Mouse (Mus musculus) MEL (cell line): ENCODE results near the gene Chst8.

Source experiments
- CHD2 ChIP-seq: IDR thresholded peaks from 2 replicates; pipeline ENCODE4 v1.6.1; 2011; ENCODE audit warnings: low read length, improper control_type of control experiment
- CTCF ChIP-seq, 3 experiments: IDR thresholded peaks in 2 of 3; conservative IDR thresholded peaks in 1 of 3; 2 replicates each; pipeline ENCODE4 v1.5.1; 2011 to 2012; ENCODE audit warnings: low read length in 3 of 3, low read depth in 2 of 3, mild to moderate bottlenecking in 2 of 3, improper control_type of control experiment in 1 of 3, inconsistent platforms in 1 of 3, mixed read lengths in 1 of 3, moderate library complexity in 1 of 3; ENCODE audit not compliant: control insufficient read depth in 1 of 3, insufficient read depth in 1 of 3, poor library complexity in 1 of 3, severe bottlenecking in 1 of 3
- GABPA ChIP-seq: IDR thresholded peaks from 2 replicates; pipeline ENCODE4 v1.6.1; 2012; ENCODE audit warnings: low read depth, mild to moderate bottlenecking, inconsistent platforms, low read length, improper control_type of control experiment, moderate library complexity
- POLR2A ChIP-seq, 2 experiments: IDR thresholded peaks; 2 replicates each; pipeline ENCODE4 v1.6.1; 2011 to 2012; ENCODE audit warnings: low read length in 2 of 2, mild to moderate bottlenecking in 2 of 2, control low read depth in 1 of 2, improper control_type of control experiment in 1 of 2, low read depth in 1 of 2, moderate library complexity in 1 of 2; ENCODE audit not compliant: control insufficient read depth in 1 of 2, insufficient read depth in 1 of 2, poor library complexity in 1 of 2
- POLR2AphosphoS5 ChIP-seq: IDR thresholded peaks from 2 replicates; pipeline ENCODE4 v1.6.1; 2012; ENCODE audit warnings: low read depth, borderline replicate concordance, mild to moderate bottlenecking, inconsistent platforms, low read length, moderate library complexity, mixed read lengths
- SIN3A ChIP-seq: IDR thresholded peaks from 2 replicates; pipeline ENCODE4 v1.6.1; 2012; ENCODE audit warnings: low read length, improper control_type of control experiment, inconsistent platforms
- ZKSCAN1 ChIP-seq: IDR thresholded peaks from 2 replicates; pipeline ENCODE4 v1.6.1; 2012; ENCODE audit warnings: low read depth, mild to moderate bottlenecking, inconsistent platforms, low read length, improper control_type of control experiment, moderate library complexity

DNA sequence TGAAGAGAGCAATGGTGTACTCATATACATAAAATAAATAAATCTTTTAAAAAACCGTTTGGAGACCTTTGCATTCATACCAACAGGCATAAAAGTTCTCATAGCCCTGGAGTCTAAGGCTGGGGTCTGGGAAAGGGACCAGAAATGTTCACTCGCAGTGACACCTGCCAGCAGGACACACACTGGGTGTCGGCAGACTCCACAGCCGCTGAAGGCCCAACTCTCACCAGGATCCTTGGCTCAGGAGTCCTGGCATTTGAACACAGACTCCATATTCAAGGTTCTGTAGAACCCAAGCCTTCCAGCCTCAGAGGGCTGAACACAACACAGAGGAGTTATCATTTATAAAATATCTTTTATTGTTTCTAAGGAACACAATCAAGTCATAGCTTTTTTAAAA lies 175.8 kb downstream of the Chst8 start:
- TF ChIP-seq SIN3A (no peak), CTCF (IDR thresholded peaks at IDR 0.05 in 2 of 3, conservative IDR thresholded peaks at IDR 0.05 in 1 of 3; ENCODE audit: control insufficient read depth in 1 of 3, insufficient read depth in 1 of 3, low read depth in 2 of 3, low read length in 3 of 3, poor library complexity in 1 of 3, severe bottlenecking in 1 of 3) (no peak), POLR2A (IDR thresholded peaks at IDR 0.05; ENCODE audit: control insufficient read depth in 1 of 2, insufficient read depth in 1 of 2, low read depth in 1 of 2, low read length in 2 of 2, poor library complexity in 1 of 2) (no peak), POLR2AphosphoS5 (no peak), ZKSCAN1 (no peak), CHD2 (no peak), GABPA (no peak)
